Mouse (Mus musculus): Measurements from ENCODE around the gene Epo.

Epo gene

GRCm38 (mm10) chr5:137533117-137533827 is at the start of gene Epo, which contains the start of gene Gnb2:
Gene Epo, minus strand, starts transcription at chr5:137533242.
Gene Gnb2, minus strand, starts transcription at chr5:137533510.
- peak; percentile 90 to 97 for DNase-seq (ENCODE audit: low spot score in 2 of 2)

DNA sequence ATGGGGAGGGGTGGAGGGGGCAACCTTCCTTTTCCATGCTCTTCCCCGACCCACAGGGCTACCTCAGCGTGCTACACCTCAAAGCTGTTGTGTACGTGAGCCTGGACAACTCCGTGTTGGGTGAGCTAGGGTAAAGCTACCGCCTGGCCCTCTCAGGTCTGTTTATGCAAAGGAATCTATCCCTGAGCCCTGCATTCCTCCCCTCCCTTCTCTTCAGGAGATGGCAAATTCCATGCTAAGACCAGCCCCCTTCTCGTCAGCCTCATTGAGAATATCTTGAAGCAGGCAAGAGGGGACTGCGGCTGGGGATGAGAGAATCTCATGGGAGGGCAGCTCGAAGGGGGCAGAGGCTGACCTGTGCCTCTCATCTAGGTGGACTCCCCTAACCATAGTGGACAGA is 49.7 kb upstream of the Epo start:
- no peak for DNase-seq (ENCODE audit: low spot score in 2 of 2)

DNA sequence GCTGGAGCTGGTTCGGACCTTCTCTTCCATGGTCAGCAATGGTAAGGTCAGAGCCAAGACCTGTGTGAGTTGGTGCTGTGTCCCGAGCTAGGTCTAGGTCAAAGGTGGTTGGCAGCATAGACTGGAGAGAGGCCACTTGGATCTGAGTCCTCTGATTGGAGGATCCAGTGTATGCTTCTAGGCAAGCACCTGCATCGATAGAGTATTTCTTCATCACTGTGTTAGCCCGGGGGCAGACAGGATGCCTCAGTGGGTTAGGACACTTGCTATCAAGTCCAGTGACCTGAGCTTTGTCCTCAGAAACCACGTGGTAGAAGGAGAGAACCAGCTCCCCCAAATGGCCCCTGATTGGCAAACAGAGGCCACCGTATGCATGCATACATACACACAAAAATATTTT is 47.2 kb upstream of the Epo start:
- DNase-seq (ENCODE audit: low spot score in 2 of 2) = no peak

DNA sequence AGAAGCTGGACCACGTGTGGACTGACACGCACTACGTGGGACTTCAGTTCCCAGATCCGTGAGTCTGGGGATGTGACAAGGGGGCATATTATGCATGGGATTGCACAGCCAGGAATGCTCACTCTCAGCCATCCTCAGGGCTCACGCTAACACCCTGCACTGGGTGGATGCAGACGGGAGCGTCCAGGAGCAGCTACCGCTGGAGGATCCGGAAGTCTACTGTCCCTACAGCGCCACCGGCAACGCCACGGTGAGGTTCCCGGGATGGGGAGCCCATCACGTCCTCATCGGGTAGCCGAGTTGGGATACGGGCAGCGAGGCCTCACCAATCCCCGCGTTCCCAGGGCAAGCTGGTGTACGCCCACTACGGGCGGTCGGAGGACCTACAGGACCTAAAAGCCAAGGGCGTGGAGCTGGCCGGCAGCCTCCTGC is 41.4 kb upstream of the Epo start:
- peak in 1 of 2 experiments; percentile 59 for DNase-seq (ENCODE audit: low spot score in 2 of 2)

DNA sequence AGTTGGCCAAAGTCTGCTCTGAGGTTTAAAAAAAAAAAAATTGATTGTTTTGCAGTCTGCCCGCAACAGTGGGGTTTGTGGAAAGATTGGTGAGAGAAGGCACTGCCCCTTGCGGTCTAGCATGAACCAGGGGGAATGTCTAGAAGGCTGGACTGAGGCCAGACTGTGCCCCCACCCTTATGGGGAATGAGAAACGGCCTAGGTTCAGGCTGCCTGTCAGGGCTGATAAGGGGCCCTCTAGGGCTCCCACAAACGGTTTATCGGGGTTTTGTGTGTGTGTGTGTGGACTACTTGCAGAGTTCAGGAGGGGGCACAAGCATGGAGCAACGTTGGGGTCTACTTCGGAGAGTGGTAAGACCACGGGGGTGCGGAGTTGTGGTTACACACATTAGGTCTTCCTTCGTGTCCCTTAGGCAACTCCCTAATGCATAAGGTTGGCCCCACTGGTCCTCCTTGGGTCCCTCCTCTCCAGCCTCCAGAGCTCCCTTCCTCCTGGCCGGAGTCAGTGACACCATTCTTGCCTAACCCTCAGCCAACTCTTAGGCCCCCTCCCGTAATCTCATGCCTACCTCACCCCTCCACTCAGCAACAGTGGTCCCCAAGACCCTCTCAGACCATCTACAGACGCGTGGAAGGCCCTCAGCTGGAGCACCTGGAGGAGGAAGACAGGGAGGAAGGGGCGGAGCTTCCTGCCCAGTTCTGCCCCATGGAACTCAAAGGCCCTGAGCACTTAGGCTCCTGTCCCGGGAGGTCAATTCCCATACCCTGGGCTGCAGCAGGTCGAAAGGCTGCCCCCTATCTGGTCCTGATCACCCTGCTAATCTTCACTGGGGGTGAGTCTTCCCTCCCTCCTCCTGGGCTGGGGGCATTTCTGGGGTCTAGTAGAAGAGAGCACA is 37.9 kb upstream of the Epo start:
- no peak for DNase-seq (ENCODE audit: low spot score in 2 of 2)

GRCm38 (mm10) chr5:137570181-137570580 is 37.1 kb upstream of the Epo start:
- DNase-seq (ENCODE audit: low spot score in 2 of 2) = no peak

GRCm38 (mm10) chr5:137569665-137570064 is 36.6 kb upstream of the Epo start, which contains the start of gene Tfr2:
Gene Tfr2, plus strand, starts transcription at chr5:137569840.
- DNase-seq (ENCODE audit: low spot score in 2 of 2) = no peak

DNA sequence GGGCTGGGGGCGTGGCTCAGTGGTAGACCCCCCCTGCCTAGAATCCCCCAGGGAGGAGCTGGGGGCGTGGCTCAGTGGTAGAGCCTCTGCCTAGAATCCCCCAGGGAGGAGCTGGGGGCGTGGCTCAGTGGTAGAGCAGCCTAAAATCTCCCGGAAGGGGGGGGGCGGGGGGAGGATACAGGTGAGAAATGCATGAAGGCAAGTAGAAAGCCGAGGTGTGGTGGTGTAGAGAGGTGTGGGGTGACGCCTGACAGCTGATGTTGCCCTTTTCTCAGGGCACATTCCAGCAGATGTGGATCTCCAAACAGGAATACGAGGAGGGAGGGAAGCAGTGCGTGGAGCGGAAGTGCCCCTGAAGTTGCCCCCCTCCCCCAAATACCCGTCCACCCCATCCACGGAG is 36.0 kb upstream of the Epo start:
- no peak for DNase-seq (ENCODE audit: low spot score in 2 of 2)

GRCm38 (mm10) chr5:137568223-137568798 is 35.3 kb upstream of the Epo start:
- no peak for DNase-seq (ENCODE audit: low spot score in 2 of 2)

- DNase-seq (ENCODE audit: low spot score in 2 of 2) = no peak
Measured at GRCm38 (mm10) chr5:137566416-137566815, 33.4 kb upstream of the Epo start.

GRCm38 (mm10) chr5:137565744-137566143 is 32.7 kb upstream of the Epo start:
- no peak for DNase-seq (ENCODE audit: low spot score in 2 of 2)

GRCm38 (mm10) chr5:137562965-137563364 is 29.9 kb upstream of the Epo start:
- DNase-seq (ENCODE audit: low spot score in 2 of 2) = peak in 1 of 2 experiments; percentile 47

- peak in 1 of 2 experiments; percentile 37 for DNase-seq (ENCODE audit: low spot score in 2 of 2)
Measured at GRCm38 (mm10) chr5:137561556-137561955, 28.5 kb upstream of the Epo start.

- no peak for DNase-seq (ENCODE audit: low spot score in 2 of 2)
Measured at GRCm38 (mm10) chr5:137553898-137554297, 20.9 kb upstream of the Epo start.

DNA sequence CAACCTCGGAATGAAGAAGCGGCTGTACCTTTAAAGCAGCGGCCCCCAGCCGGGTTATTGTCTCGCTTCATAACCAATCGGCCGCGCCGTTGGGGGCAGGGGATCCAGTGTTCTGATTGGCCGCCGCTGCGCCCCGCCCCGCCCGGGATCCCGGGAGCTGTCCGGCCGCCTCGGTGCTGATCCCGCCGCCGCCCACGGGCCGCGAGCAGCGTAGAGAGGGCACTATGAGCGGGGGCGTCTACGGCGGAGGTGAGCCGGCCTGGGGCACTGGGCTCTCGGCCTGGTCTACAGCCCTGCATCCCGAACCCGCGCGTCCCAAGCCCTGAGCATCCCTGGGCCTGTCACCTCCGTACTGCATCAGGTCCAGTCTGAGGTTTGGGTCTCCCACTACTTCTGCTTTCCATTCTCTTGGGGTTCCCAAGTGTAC is 20.4 kb upstream of the Epo start, which contains the start of gene Actl6b:
Gene Actl6b (plus strand): TSS at position 107 of the 427 bp plus-strand sequence.
- peak; percentile 66 to 90 for DNase-seq (ENCODE audit: low spot score in 2 of 2)

DNA sequence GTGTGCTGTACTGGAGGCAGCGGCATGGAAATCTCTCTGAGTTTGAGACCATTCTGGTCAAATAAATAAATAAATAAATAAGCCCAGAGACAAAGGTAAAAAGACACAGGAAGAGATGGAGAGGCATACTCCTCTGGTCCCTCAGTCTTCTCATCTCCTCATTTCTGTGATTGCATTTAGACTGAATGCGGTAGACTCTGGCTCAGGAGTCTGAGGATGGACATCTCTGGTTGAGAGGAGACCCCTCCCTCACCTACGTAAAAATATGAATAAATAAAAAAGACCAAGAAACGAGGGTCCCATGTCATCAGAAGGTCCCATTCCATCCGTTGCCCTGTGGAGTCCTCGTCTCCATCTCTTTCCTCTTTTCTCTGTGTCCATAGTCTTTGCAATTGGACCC is 20.0 kb upstream of the Epo start:
- no peak for DNase-seq (ENCODE audit: low spot score in 2 of 2)

DNA sequence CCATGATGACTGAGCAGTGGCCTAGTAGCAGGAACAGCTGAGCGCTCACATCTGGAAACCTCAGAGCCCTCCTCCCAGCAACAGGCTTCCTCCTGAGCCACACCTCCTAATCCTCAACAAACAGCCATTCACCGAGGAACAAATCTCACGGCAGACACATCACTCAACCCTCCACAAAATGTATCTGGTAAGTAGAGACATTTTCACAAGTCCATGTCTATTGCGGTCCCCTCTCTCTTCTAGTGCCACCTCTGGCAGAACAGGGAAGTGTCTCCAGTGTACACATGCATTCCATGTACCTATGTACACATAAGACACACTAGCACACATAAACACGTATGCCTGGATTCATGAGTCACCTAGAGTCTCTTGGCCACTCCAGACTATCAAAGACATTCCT is 18.1 kb upstream of the Epo start:
- no peak for DNase-seq (ENCODE audit: low spot score in 2 of 2)

- no peak for DNase-seq (ENCODE audit: low spot score in 2 of 2)
Measured at GRCm38 (mm10) chr5:137549840-137550239, 16.8 kb upstream of the Epo start.

DNA sequence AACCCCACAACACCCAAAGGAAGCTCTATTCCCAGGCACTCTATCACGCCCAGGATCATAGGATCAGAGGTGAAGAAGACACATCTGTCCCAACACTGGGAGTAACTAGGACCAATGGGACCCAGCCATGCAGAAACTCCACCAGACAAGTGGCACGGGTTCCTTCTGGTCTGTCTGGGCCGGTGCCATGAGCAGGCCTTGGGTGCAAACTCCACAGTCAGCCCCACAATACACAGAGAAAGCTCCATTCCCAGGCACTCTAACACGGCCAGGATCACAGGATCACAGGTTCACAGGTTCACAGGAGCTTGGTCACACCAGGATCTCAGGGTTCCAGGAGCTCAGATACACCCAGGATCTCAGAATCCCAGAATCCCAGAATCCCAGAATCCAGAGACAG is 12.6 kb upstream of the Epo start:
- DNase-seq (ENCODE audit: low spot score in 2 of 2) = no peak

GRCm38 (mm10) chr5:137544926-137545325 is 11.9 kb upstream of the Epo start:
- no peak for DNase-seq (ENCODE audit: low spot score in 2 of 2)

GRCm38 (mm10) chr5:137541768-137542540 is 8.9 kb upstream of the Epo start:
- no peak for DNase-seq (ENCODE audit: low spot score in 2 of 2)
